Mouse (Mus musculus) kidney, postnatal 0 days (tissue): Measurements from ENCODE around the gene Rpl18. TPM values are rescaled to one million over a fixed set of nuclear protein-coding genes. Genes with fewer than 3 reads are reported as not detected.
A peak's percentile ranks its signal among the peaks of the same experiment; 100 is the strongest.

Experiments used
- ATAC-seq: fragments of 200-750 bp; cut with Nextera tagmentation; replicated peaks from 2 replicates; pipeline ENCODE4 v1.8.0; 2017; ENCODE audit warnings: low read depth, moderate number of reproducible peaks, moderate TSS enrichment, moderate library complexity; ENCODE audit not compliant: low FRiP score
- DNase-seq: peaks from one replicate; pipeline ENCODE4 v3.0.0-alpha.2; 2016; ENCODE audit warnings: low spot score
- H3K27ac ChIP-seq: fragments of 300-500 bp; sonication (generic); 2 replicates; pipeline ENCODE4 v1.5.1; 2014; ENCODE audit warnings: mild to moderate bottlenecking
- H3K27me3 ChIP-seq: fragments of 300-500 bp; sonication (generic); 2 replicates; pipeline ENCODE4 v1.6.1; 2014; ENCODE audit warnings: low read length, mixed read lengths; ENCODE audit not compliant: insufficient read depth
- H3K36me3 ChIP-seq: fragments of 300-500 bp; sonication (generic); 2 replicates; pipeline ENCODE4 v1.6.1; 2014; ENCODE audit warnings: low read length, mixed read lengths; ENCODE audit not compliant: insufficient read depth
- H3K4me1 ChIP-seq: fragments of 300-500 bp; sonication (generic); replicated peaks from 2 replicates; pipeline ENCODE4 v1.6.1; 2014; ENCODE audit warnings: antibody characterized with exemption, low read length, mixed read lengths; ENCODE audit not compliant: insufficient read depth
- H3K4me2 ChIP-seq: fragments of 300-500 bp; sonication (generic); 2 replicates; pipeline ENCODE4 v1.6.1; 2014; ENCODE audit warnings: mild to moderate bottlenecking, low read length, moderate library complexity, mixed read lengths
- H3K4me3 ChIP-seq: fragments of 300-500 bp; sonication (generic); replicated peaks from 2 replicates; pipeline ENCODE4 v1.5.1; 2014; ENCODE audit warnings: low read depth, low read length
- H3K9ac ChIP-seq: fragments of 300-500 bp; sonication (generic); 2 replicates; pipeline ENCODE4 v1.6.1; 2014; ENCODE audit warnings: low read depth, low read length
- H3K9me3 ChIP-seq: fragments of 300-500 bp; sonication (generic); replicated peaks from 2 replicates; pipeline ENCODE4 v1.6.1; 2016; ENCODE audit warnings: low read length, inconsistent platforms, mixed read lengths
- CTCF ChIP-seq: IDR thresholded peaks from 2 replicates; pipeline ENCODE4 v1.5.1; 2016; ENCODE audit warnings: antibody characterized with exemption, low read depth, mild to moderate bottlenecking, moderate library complexity
- WGBS: fragments of 180-500 bp; shearing (Covaris S2); extraction: QIAGEN DNeasy Blood & Tissue Kit; methylation state at CpG from one replicate; pipeline ENCODE4 v1.1.7; 2014; 5-methylcytosine and 5-hydroxymethylcytosine counted together
- polyA plus RNA-seq: library from polyadenylated mRNA; unstranded; fragments of >200 nt; fragmentation: Nextera tagmentation; extraction: Ambion mirVana; gene quantifications from 2 replicates; pipeline ENCODE4 v1.2.1, GENCODE M21; 2015

Rpl18 gene
- polyA plus RNA-seq, 1 experiment from 2014 or later = 1,142 TPM

GRCm38 (mm10) chr7:45697894-45698293 is 17.4 kb upstream of the Rpl18 start:
- 87% methylated on average over 6 of the region's 7 CpGs for WGBS
- ATAC-seq = no peak
- no peak overlapping the region for H3K4me3 ChIP-seq

GRCm38 (mm10) chr7:45699523-45700141 is 15.6 kb upstream of the Rpl18 start, which contains the start of gene Car11:
Car11 (plus strand) TSS chr7:45699843.
- Histone ChIP-seq H3K27me3 (peaks cover 16% of the 10 kb centered on the region), H3K4me3 (peak within 1 kb of the TSS; percentile 25), H3K36me3 (no peaks in the 10 kb centered on the region), H3K27ac (no peak within 1 kb of the TSS), H3K4me2 (peak within 1 kb of the TSS; percentile 58), H3K9ac (peak within 1 kb of the TSS; percentile 23), H3K4me1 (peaks cover 7% of the 10 kb centered on the region), H3K9me3 (no peaks in the 10 kb centered on the region)
- ATAC-seq = no peak
- no peak for DNase-seq
- WGBS = 2% methylated on average over 34 of the region's 36 CpGs
- no peak for TF ChIP-seq CTCF

More at GRCm38 (mm10) chr7:45697894-45698293, 17.4 kb upstream of the Rpl18 start:
- no peaks in the 10 kb centered on the region for H3K9me3 ChIP-seq
- no peak overlapping the region for H3K9ac ChIP-seq
- no peak for DNase-seq
- H3K27me3 ChIP-seq = peaks cover 16% of the 10 kb centered on the region
- no peaks in the 10 kb centered on the region for H3K36me3 ChIP-seq
- TF ChIP-seq CTCF = no peak
- no peak overlapping the region for H3K27ac ChIP-seq
- H3K4me1 ChIP-seq = peaks cover 7% of the 10 kb centered on the region
- H3K4me2 ChIP-seq = no peak overlapping the region

- Histone ChIP-seq H3K9ac (peak overlapping the region; percentile 36), H3K27me3 (peaks cover 16% of the 10 kb centered on the region), H3K27ac (no peak overlapping the region), H3K36me3 (no peaks in the 10 kb centered on the region), H3K4me3 (peak overlapping the region; percentile 25), H3K9me3 (no peaks in the 10 kb centered on the region), H3K4me2 (peak overlapping the region; percentile 58), H3K4me1 (peaks cover 7% of the 10 kb centered on the region)
- under 1% methylated on average over 20 of the region's 20 CpGs for WGBS
- TF ChIP-seq CTCF = no peak
- DNase-seq (peak; percentile 95), ATAC-seq (no peak)
Observed at GRCm38 (mm10) chr7:45700301-45701015, 14.8 kb upstream of the Rpl18 start.

- Histone ChIP-seq H3K27ac (peak overlapping the region; percentile 20; the same call in 1 of the 2 replicates), H3K9me3 (no peaks in the 10 kb centered on the region), H3K9ac (peak overlapping the region; percentile 36; the same call in 1 of the 2 replicates), H3K4me1 (peaks cover 13% of the 10 kb centered on the region), H3K4me2 (peak overlapping the region; percentile 58), H3K4me3 (peak overlapping the region; percentile 25; the same call in 1 of the 2 replicates), H3K27me3 (peaks cover 16% of the 10 kb centered on the region), H3K36me3 (no peaks in the 10 kb centered on the region)
- DNase-seq = no peak
- no peak for TF ChIP-seq CTCF
- WGBS = 28% methylated on average over 11 of the region's 11 CpGs
- ATAC-seq = no peak
Observed at GRCm38 (mm10) chr7:45701072-45701471, 14.2 kb upstream of the Rpl18 start.

- no peaks in the 10 kb centered on the region for H3K9me3 ChIP-seq
- WGBS = 83% methylated on average over 11 of the region's 11 CpGs
- peaks cover 16% of the 10 kb centered on the region for H3K27me3 ChIP-seq
- peak overlapping the region; percentile 58; the same call in 1 of the 2 replicates for H3K4me2 ChIP-seq
- no peak for TF ChIP-seq CTCF
- H3K9ac ChIP-seq = no peak overlapping the region
- H3K4me1 ChIP-seq = peaks cover 13% of the 10 kb centered on the region
- DNase-seq = no peak
- no peak overlapping the region for H3K27ac ChIP-seq
- ATAC-seq = no peak
- H3K4me3 ChIP-seq = no peak overlapping the region
- no peaks in the 10 kb centered on the region for H3K36me3 ChIP-seq
Observed at GRCm38 (mm10) chr7:45701607-45702006, 13.7 kb upstream of the Rpl18 start.

GRCm38 (mm10) chr7:45702316-45702715 is 12.9 kb upstream of the Rpl18 start:
- 89% methylated on average over 11 of the region's 11 CpGs for WGBS
- H3K27me3 ChIP-seq = peaks cover 16% of the 10 kb centered on the region
- TF ChIP-seq CTCF = no peak
- DNase-seq (no peak), ATAC-seq (no peak)
- no peak overlapping the region for H3K27ac ChIP-seq
- no peak overlapping the region for H3K4me3 ChIP-seq
- no peaks in the 10 kb centered on the region for H3K9me3 ChIP-seq
- H3K9ac ChIP-seq = no peak overlapping the region
- H3K4me2 ChIP-seq = no peak overlapping the region
- H3K4me1 ChIP-seq = peaks cover 13% of the 10 kb centered on the region
- no peaks in the 10 kb centered on the region for H3K36me3 ChIP-seq
